Comparison of ENCODE assay signal across 8 mouse cellular contexts in genomic region chr7:105639304-105639703, GRCm38 (mm10). TPM values are rescaled to one million over a fixed set of nuclear protein-coding genes. Genes with fewer than 3 reads are reported as not detected.
DNase-seq lines count a peak whose midpoint lies in the region; ATAC-seq and TF ChIP-seq lines count a peak whose summit lies in the region.

No protein-coding gene starts in this region.

- H3K9me3 ChIP-seq in neural tube, embryonic 11.5 days (ENCODE audit: control insufficient read depth, low read length), result no peaks in the 10 kb centered on the region
- H3K9me3 ChIP-seq in intestine, postnatal 0 days (ENCODE audit: control insufficient read depth), result no peaks in the 10 kb centered on the region
- H3K9me3 ChIP-seq in neural tube, embryonic 14.5 days (ENCODE audit: control insufficient read depth, low read length), result no peaks in the 10 kb centered on the region

- peaks cover 2% of the 10 kb centered on the region; the same call in 1 of the 2 replicates for H3K36me3 ChIP-seq in neural tube, embryonic 11.5 days (ENCODE audit: control insufficient read depth, insufficient read depth, low read length)
- peaks cover 37% of the 10 kb centered on the region for H3K36me3 ChIP-seq in intestine, postnatal 0 days (ENCODE audit: control insufficient read depth, insufficient read depth)
- H3K36me3 ChIP-seq in neural tube, embryonic 14.5 days (ENCODE audit: control insufficient read depth, insufficient read depth, low read length), result peaks cover 14% of the 10 kb centered on the region

- peak; percentile 65 for DNase-seq in cerebellum, adult 11-12 months
- DNase-seq in neural tube, embryonic 11.5 days (ENCODE audit: low spot score), result no peak
- DNase-seq in neural tube, embryonic 10.5 days (ENCODE audit: extremely low spot score, low spot score), result no peak
- DNase-seq in left cerebral cortex, postnatal 25 days (ENCODE audit: low spot score in 2 of 2), result no peak
- no peak for DNase-seq in adrenal gland, adult 18-20 months (ENCODE audit: low spot score in 2 of 2)

- peak overlapping the region; percentile 79; the same call in 1 of the 2 replicates for H3K9ac ChIP-seq in neural tube, embryonic 11.5 days (ENCODE audit: low read length)
- peak overlapping the region; percentile 68 for H3K9ac ChIP-seq in intestine, postnatal 0 days (ENCODE audit: low read depth, low read length)
- no peak overlapping the region for H3K9ac ChIP-seq in neural tube, embryonic 14.5 days (replicated peaks; ENCODE audit: low read depth, low read length)

- H3K4me2 ChIP-seq in neural tube, embryonic 11.5 days (ENCODE audit: low read depth), result peak overlapping the region; percentile 77
- H3K4me2 ChIP-seq in intestine, postnatal 0 days (replicated peaks; ENCODE audit: low read depth), result peak overlapping the region; percentile 88
- peak overlapping the region; percentile 93 for H3K4me2 ChIP-seq in neural tube, embryonic 14.5 days (ENCODE audit: low read depth, low read length)

- WGBS in neural tube, embryonic 11.5 days, result 84% methylated on average over 9 of the region's 9 CpGs
- WGBS in intestine, postnatal 0 days, result 56% methylated on average over 9 of the region's 9 CpGs
- WGBS in neural tube, embryonic 14.5 days, result 78% methylated on average over 9 of the region's 9 CpGs

- H3K4me3 ChIP-seq in neural tube, embryonic 11.5 days (ENCODE audit: low read depth, low read length), result peak overlapping the region; percentile 75
- H3K4me3 ChIP-seq in intestine, postnatal 0 days (ENCODE audit: low read depth, low read length), result peak overlapping the region; percentile 87
- H3K4me3 ChIP-seq in neural tube, embryonic 14.5 days (ENCODE audit: low read depth, low read length), result peak overlapping the region; percentile 69

- H3K27me3 ChIP-seq in neural tube, embryonic 11.5 days (ENCODE audit: control insufficient read depth, insufficient read depth, low read length), result no peaks in the 10 kb centered on the region
- no peaks in the 10 kb centered on the region for H3K27me3 ChIP-seq in intestine, postnatal 0 days (replicated peaks; ENCODE audit: control insufficient read depth, insufficient read depth, low read length)
- no peaks in the 10 kb centered on the region for H3K27me3 ChIP-seq in neural tube, embryonic 14.5 days (ENCODE audit: control insufficient read depth, insufficient read depth, low read length)

- intact Hi-C loops in left cerebral cortex, postnatal 25 days (cut with DNase I), result no loop called here

- no peak for ATAC-seq in cerebellum, adult (ENCODE audit: insufficient number of reproducible peaks, low FRiP score, low TSS enrichment)
- ATAC-seq in neural tube, embryonic 11.5 days (ENCODE audit: insufficient read depth, low FRiP score, low TSS enrichment), result no peak
- ATAC-seq in intestine, postnatal 0 days, result no peak
- no peak for ATAC-seq in neural tube, embryonic 14.5 days (ENCODE audit: low read depth)

- peaks cover 11% of the 10 kb centered on the region for H3K4me1 ChIP-seq in neural tube, embryonic 11.5 days (ENCODE audit: control insufficient read depth, insufficient read depth, low read length)
- peaks cover 8% of the 10 kb centered on the region; the same call in 1 of the 2 replicates for H3K4me1 ChIP-seq in intestine, postnatal 0 days (replicated peaks; ENCODE audit: control insufficient read depth, insufficient read depth, low read length)
- peaks cover 30% of the 10 kb centered on the region for H3K4me1 ChIP-seq in neural tube, embryonic 14.5 days (ENCODE audit: control insufficient read depth, insufficient read depth, low read length)

- no peak for TF ChIP-seq CTCF in intestine, postnatal 0 days (IDR thresholded peaks at IDR 0.05; ENCODE audit: low read depth)

- H3K27ac ChIP-seq in neural tube, embryonic 11.5 days (ENCODE audit: low read depth, low read length), result no peak overlapping the region
- H3K27ac ChIP-seq in intestine, postnatal 0 days (ENCODE audit: low read depth, low read length), result no peak overlapping the region
- no peak overlapping the region for H3K27ac ChIP-seq in neural tube, embryonic 14.5 days (ENCODE audit: low read depth, low read length)

RNA-seq across cellular contexts. Expression of gene Timm10b, which starts 0.6 kb away (rescaled TPM):
- 151 and 157 TPM in 2 replicates for polyA plus RNA-seq in neural tube, embryonic 11.5 days (2014; fragmentation: Nextera tagmentation; extraction: Ambion mirVana)
- polyA plus RNA-seq in intestine, postnatal 0 days (2015; fragmentation: Nextera tagmentation; extraction: Ambion mirVana), result 177 and 181 TPM in 2 replicates
- 155 and 163 TPM in 2 replicates for polyA plus RNA-seq in neural tube, embryonic 14.5 days (2014; fragmentation: Nextera tagmentation; extraction: Ambion mirVana)
- total RNA-seq in left cerebral cortex, postnatal 25 days (2021), result 10 to 100 TPM; 62.8 to 69.2 TPM
- total RNA-seq in adrenal gland, adult 18-20 months (2021), result 10 to 100 TPM; 83.2 to 98.0 TPM

RNA-seq across cellular contexts. Expression of gene Arfip2, which starts 0.9 kb away (rescaled TPM):
- polyA plus RNA-seq in neural tube, embryonic 11.5 days (2014; fragmentation: Nextera tagmentation; extraction: Ambion mirVana), result 75.7 and 82.7 TPM in 2 replicates
- polyA plus RNA-seq in intestine, postnatal 0 days (2015; fragmentation: Nextera tagmentation; extraction: Ambion mirVana), result 39.9 and 41.9 TPM in 2 replicates
- polyA plus RNA-seq in neural tube, embryonic 14.5 days (2014; fragmentation: Nextera tagmentation; extraction: Ambion mirVana), result 84.7 and 87.5 TPM in 2 replicates
- total RNA-seq in left cerebral cortex, postnatal 25 days (2021), result 100 to 1,000 TPM; 102 to 106 TPM
- total RNA-seq in adrenal gland, adult 18-20 months (2021), result 10 to 100 TPM; 54.7 to 57.4 TPM

RNA-seq across cellular contexts. Expression of gene Gm45799, which starts 1.0 kb away (rescaled TPM):
- 5.6 and 18.3 TPM in 2 replicates for polyA plus RNA-seq in neural tube, embryonic 11.5 days (2014; fragmentation: Nextera tagmentation; extraction: Ambion mirVana)
- polyA plus RNA-seq in intestine, postnatal 0 days (2015; fragmentation: Nextera tagmentation; extraction: Ambion mirVana), result 28.3 and 46.4 TPM in 2 replicates
- polyA plus RNA-seq in neural tube, embryonic 14.5 days (2014; fragmentation: Nextera tagmentation; extraction: Ambion mirVana), result 6.1 and 31.1 TPM in 2 replicates
- 10 to 100 TPM in 1 of 2 experiments, 1 to 10 TPM in 1; 9.9 to 18.2 TPM for total RNA-seq in left cerebral cortex, postnatal 25 days (2021)
- 1 to 10 TPM; 5.1 to 7.2 TPM for total RNA-seq in adrenal gland, adult 18-20 months (2021)

RNA-seq across cellular contexts. Expression of gene Trim3, which starts 5.9 kb away (rescaled TPM):
- polyA plus RNA-seq in neural tube, embryonic 11.5 days (2014; fragmentation: Nextera tagmentation; extraction: Ambion mirVana), result 35.7 and 36.9 TPM in 2 replicates
- polyA plus RNA-seq in intestine, postnatal 0 days (2015; fragmentation: Nextera tagmentation; extraction: Ambion mirVana), result 7.4 and 9.0 TPM in 2 replicates
- 92.3 and 93.1 TPM in 2 replicates for polyA plus RNA-seq in neural tube, embryonic 14.5 days (2014; fragmentation: Nextera tagmentation; extraction: Ambion mirVana)
- 100 to 1,000 TPM; 149 to 152 TPM for total RNA-seq in left cerebral cortex, postnatal 25 days (2021)
- total RNA-seq in adrenal gland, adult 18-20 months (2021), result 10 to 100 TPM; 25.0 to 31.6 TPM

RNA-seq across cellular contexts. Expression of gene Dnhd1, which starts 11.3 kb away (rescaled TPM):
- polyA plus RNA-seq in neural tube, embryonic 11.5 days (2014; fragmentation: Nextera tagmentation; extraction: Ambion mirVana), result 0.50 and 2.0 TPM in 2 replicates
- 0.09 and 0.51 TPM in 2 replicates for polyA plus RNA-seq in intestine, postnatal 0 days (2015; fragmentation: Nextera tagmentation; extraction: Ambion mirVana)
- 2.0 and 2.8 TPM in 2 replicates for polyA plus RNA-seq in neural tube, embryonic 14.5 days (2014; fragmentation: Nextera tagmentation; extraction: Ambion mirVana)
- total RNA-seq in left cerebral cortex, postnatal 25 days (2021), result 1 to 10 TPM; 4.6 to 5.6 TPM
- 1 to 10 TPM; 2.3 to 2.9 TPM for total RNA-seq in adrenal gland, adult 18-20 months (2021)
